Mouse (Mus musculus): ENCODE data around the gene Gm17349. TPM values are rescaled to one million over a fixed set of nuclear protein-coding genes. Genes with fewer than 3 reads are reported as not detected.

Gm17349 gene
- total and polyA plus RNA-seq, 3 experiments, result 2.1 TPM; not detected in 2

GRCm38 (mm10) chr15:99726549-99726948 lies 21.3 kb upstream of the Gm17349 start (continued):
- TF ChIP-seq CTCF (IDR thresholded peaks at IDR 0.05 in 2 of 3, conservative IDR thresholded peaks at IDR 0.05 in 1 of 3; ENCODE audit: control insufficient read depth in 1 of 3, insufficient read depth in 1 of 3, low read depth in 2 of 3, low read length in 3 of 3, poor library complexity in 1 of 3, severe bottlenecking in 1 of 3) (no peak), MAX (IDR thresholded peaks at IDR 0.05; ENCODE audit: low read length) (no peak)

GRCm38 (mm10) chr15:99725341-99726155 lies 20.3 kb upstream of the Gm17349 start, which contains the start of gene Cox14:
Gene Cox14, plus strand, starts transcription at chr15:99725618.
- Histone ChIP-seq H3K79me2 (ENCODE audit: control insufficient read depth, insufficient read depth, low read length, poor library complexity) (peaks cover 13% of the 10 kb centered on the region), H3K27me3 (ENCODE audit: control insufficient read depth in 1 of 2, insufficient read depth in 2 of 2, low read length in 2 of 2) (no peaks in the 10 kb centered on the region), H3K9me3 (replicated peaks; ENCODE audit: insufficient read depth, low read length) (no peaks in the 10 kb centered on the region), H3K4me3 (ENCODE audit: control insufficient read depth in 1 of 2, insufficient read depth in 1 of 2, low read depth in 2 of 2, low read length in 2 of 2) (peak within 1 kb of the TSS; percentile 87 to 92), H3K4me1 (ENCODE audit: control insufficient read depth in 1 of 2, insufficient read depth in 2 of 2, low read length in 2 of 2) (peaks cover 0 to 13% of the 10 kb centered on the region in 2 experiments; a peak in 2 of 4 replicates), H3K36me3 (ENCODE audit: control insufficient read depth in 1 of 2, insufficient read depth in 2 of 2, low read length in 2 of 2) (peaks cover 4 to 10% of the 10 kb centered on the region in 2 experiments; a peak in 3 of 4 replicates), H3K27ac (ENCODE audit: control insufficient read depth, low read depth, low read length) (peak within 1 kb of the TSS; percentile 70), H3K9ac (ENCODE audit: control insufficient read depth, low read depth, low read length, poor library complexity, severe bottlenecking) (peak within 1 kb of the TSS; percentile 84)
- DNase-seq (ENCODE audit: low read depth, low spot score), result peak; percentile 100
- TF ChIP-seq NRF1 (IDR thresholded peaks at IDR 0.05; ENCODE audit: insufficient read depth, low read depth, low read length, poor library complexity, severe bottlenecking), result peak; percentile 93
- no peak for TF ChIP-seq JUND (IDR thresholded peaks at IDR 0.05; ENCODE audit: low read depth, low read length)
- no peak; the same call in 1 of the 2 replicates for TF ChIP-seq ZKSCAN1 (IDR thresholded peaks at IDR 0.05; ENCODE audit: low read depth, low read length)
- no peak for TF ChIP-seq GATA1 (IDR thresholded peaks at IDR 0.05; ENCODE audit: low read depth, low read length)
- peak in 2 of 3 experiments; percentile 98 to 100 for TF ChIP-seq CTCF (IDR thresholded peaks at IDR 0.05 in 2 of 3, conservative IDR thresholded peaks at IDR 0.05 in 1 of 3; ENCODE audit: control insufficient read depth in 1 of 3, insufficient read depth in 1 of 3, low read depth in 2 of 3, low read length in 3 of 3, poor library complexity in 1 of 3, severe bottlenecking in 1 of 3)
- peak; percentile 56; the same call in 1 of the 2 replicates for TF ChIP-seq BHLHE40 (IDR thresholded peaks at IDR 0.05; ENCODE audit: borderline replicate concordance, low read depth, low read length)
- peak; percentile 85 for TF ChIP-seq TBP (IDR thresholded peaks at IDR 0.05; ENCODE audit: low read depth, low read length)
- TF ChIP-seq SIN3A (IDR thresholded peaks at IDR 0.05; ENCODE audit: low read length), result peak; percentile 90
- peak; percentile 96 to 98 for TF ChIP-seq POLR2A (IDR thresholded peaks at IDR 0.05; ENCODE audit: control insufficient read depth in 1 of 2, insufficient read depth in 1 of 2, low read depth in 1 of 2, low read length in 2 of 2, poor library complexity in 1 of 2)
- TF ChIP-seq SMC3 (IDR thresholded peaks at IDR 0.05; ENCODE audit: low read depth, low read length), result peak; percentile 38
- no peak for TF ChIP-seq TAL1 (IDR thresholded peaks at IDR 0.05; ENCODE audit: low read length)
- TF ChIP-seq MAZ (IDR thresholded peaks at IDR 0.05; ENCODE audit: low read depth, low read length), result peak; percentile 73
- TF ChIP-seq MAX (IDR thresholded peaks at IDR 0.05; ENCODE audit: low read length), result peak; percentile 86
- no peak for TF ChIP-seq USF2 (IDR thresholded peaks at IDR 0.05; ENCODE audit: borderline replicate concordance in 1 of 2, insufficient read depth in 1 of 2, low read depth in 1 of 2, low read length in 2 of 2)
- peak; percentile 64 for TF ChIP-seq TCF12 (IDR thresholded peaks at IDR 0.05; ENCODE audit: low read depth, low read length)
- peak; percentile 88 for TF ChIP-seq KAT2A (conservative IDR thresholded peaks at IDR 0.05; ENCODE audit: low read depth, low read length)
- TF ChIP-seq RAD21 (IDR thresholded peaks at IDR 0.05; ENCODE audit: low read depth, low read length), result peak; percentile 12; the same call in 1 of the 2 replicates
- TF ChIP-seq MXI1 (IDR thresholded peaks at IDR 0.05; ENCODE audit: low read depth, low read length), result peak; percentile 91
- TF ChIP-seq MYC (IDR thresholded peaks at IDR 0.05; ENCODE audit: low read depth, low read length), result peak; percentile 67; the same call in 1 of the 2 replicates
- TF ChIP-seq HCFC1 (IDR thresholded peaks at IDR 0.05; ENCODE audit: low read depth, low read length), result peak; percentile 99
- no peak for TF ChIP-seq MAFK (IDR thresholded peaks at IDR 0.05; ENCODE audit: borderline replicate concordance, low read depth, low read length)
- 0 out of 2 replicates have a peak, but pooled peaks have one; percentile 14 for TF ChIP-seq MEF2A (IDR thresholded peaks at IDR 0.05; ENCODE audit: extremely low read depth, insufficient replicate concordance, low read depth, low read length, poor library complexity, severe bottlenecking)
- TF ChIP-seq ELF1 (IDR thresholded peaks at IDR 0.05; ENCODE audit: low read depth, low read length), result peak; percentile 98
- TF ChIP-seq POLR2AphosphoS2 (IDR thresholded peaks at IDR 0.05; ENCODE audit: low read length), result peak; percentile 92
- TF ChIP-seq CHD2 (IDR thresholded peaks at IDR 0.05; ENCODE audit: low read length), result peak; percentile 97
- TF ChIP-seq NELFE (IDR thresholded peaks at IDR 0.05; ENCODE audit: low read depth, low read length), result peak; percentile 92
- peak; percentile 48; the same call in 1 of the 2 replicates for TF ChIP-seq ETS1 (IDR thresholded peaks at IDR 0.05; ENCODE audit: low read depth, low read length)
- TF ChIP-seq ZMIZ1 (IDR thresholded peaks at IDR 0.05; ENCODE audit: low read depth, low read length), result peak; percentile 90

Measured in MEL (cell line).